Mouse (Mus musculus) embryonic fibroblast, embryonic 13.5 days (primary cell): Measurements from ENCODE around the gene Ccdc61.

Experiments
- CTCF ChIP-seq: IDR thresholded peaks from 2 replicates; pipeline ENCODE4 v1.5.1; 2011; ENCODE audit warnings: mild to moderate bottlenecking, control low read depth, low read length, moderate library complexity, borderline replicate concordance; ENCODE audit not compliant: insufficient read depth
- POLR2A ChIP-seq: IDR thresholded peaks from 2 replicates; pipeline ENCODE4 v1.6.1; 2011; ENCODE audit warnings: low read depth, mild to moderate bottlenecking, control low read depth, low read length, moderate library complexity

DNA sequence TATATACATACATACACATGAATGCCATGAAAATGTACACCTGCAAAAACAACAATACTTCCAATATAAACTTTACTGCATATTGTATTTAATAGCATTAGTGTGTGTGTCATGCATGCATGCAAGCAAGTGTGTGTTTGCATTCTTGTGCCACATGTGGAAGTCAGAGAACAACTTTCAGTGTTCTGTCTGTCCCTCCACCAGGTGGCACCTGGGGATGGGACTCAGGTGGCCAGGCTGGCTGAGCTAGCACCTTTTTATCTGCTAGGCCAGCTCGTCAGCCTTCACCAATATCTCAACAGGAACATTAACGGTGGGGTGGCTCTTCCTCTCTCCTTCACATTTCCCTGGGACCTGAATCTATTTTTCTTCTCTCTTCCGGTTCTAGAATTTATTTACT is 7.7 kb downstream of the Ccdc61 start:
- TF ChIP-seq CTCF (no peak), POLR2A (no peak)
